Mouse (Mus musculus): ENCODE results near the gene Atg9a. TPM values are rescaled to one million over a fixed set of nuclear protein-coding genes. Genes with fewer than 3 reads are reported as not detected.

The Atg9a gene
- polyA plus RNA-seq, 1 experiment, result 129 TPM

- H3K4me1 ChIP-seq (ENCODE audit: control insufficient read depth, insufficient read depth, low read length), result no peaks in the 10 kb centered on the region
- no peak overlapping the region for H3K27ac ChIP-seq (ENCODE audit: insufficient read depth, low read length)
- TF ChIP-seq POLR2A (IDR thresholded peaks at IDR 0.05; ENCODE audit: extremely low read depth, insufficient read depth, low read length), result no peak
- TF ChIP-seq CTCF (IDR thresholded peaks at IDR 0.05; ENCODE audit: extremely low read depth, insufficient read depth, low read length), result no peak
- H3K4me3 ChIP-seq (ENCODE audit: insufficient read depth, low read length), result no peak overlapping the region
Observed at GRCm38 (mm10) chr1:75136293-75136692, 55.7 kb downstream of the Atg9a start.

- Histone ChIP-seq H3K4me1 (ENCODE audit: control insufficient read depth, insufficient read depth, low read length) (no peaks in the 10 kb centered on the region), H3K27ac (ENCODE audit: insufficient read depth, low read length) (no peak within 1 kb of the TSS), H3K4me3 (ENCODE audit: insufficient read depth, low read length) (no peak within 1 kb of the TSS)
- TF ChIP-seq CTCF (IDR thresholded peaks at IDR 0.05; ENCODE audit: extremely low read depth, insufficient read depth, low read length) (no peak), POLR2A (IDR thresholded peaks at IDR 0.05; ENCODE audit: extremely low read depth, insufficient read depth, low read length) (no peak)
Observed at GRCm38 (mm10) chr1:75133421-75134207, 58.4 kb downstream of the Atg9a start, which contains the start of gene Slc23a3. Gene Slc23a3, minus strand, starts transcription at chr1:75133890.

Other genes starting within 250 kb of the Atg9a start
- 0.34 and 0.46 TPM in 2 replicates for gene Ihh, start 240.5 kb downstream of the Atg9a start, polyA plus RNA-seq (2012; rRNA removed)
- 2.0 and 2.2 TPM in 2 replicates for gene Nhej1, start 67.0 kb downstream of the Atg9a start, polyA plus RNA-seq (2012; rRNA removed)
- 1.7 and 1.9 TPM in 2 replicates for gene Slc23a3, start 58.3 kb downstream of the Atg9a start, polyA plus RNA-seq (2012; rRNA removed)
- 36.9 TPM in 2 replicates for gene Cnppd1, start 49.5 kb downstream of the Atg9a start, polyA plus RNA-seq (2012; rRNA removed)
- 227 and 233 TPM in 2 replicates for gene Retreg2, start 49.4 kb downstream of the Atg9a start, polyA plus RNA-seq (2012; rRNA removed)
- 64.3 and 64.9 TPM in 2 replicates for gene Zfand2b, start 23.6 kb downstream of the Atg9a start, polyA plus RNA-seq (2012; rRNA removed)
- 23.8 and 25.7 TPM in 2 replicates for gene Abcb6, start 11.8 kb downstream of the Atg9a start, polyA plus RNA-seq (2012; rRNA removed)
- 47.4 and 54.1 TPM in 2 replicates for gene Ankzf1, start within 50 bp of the Atg9a start, polyA plus RNA-seq (2012; rRNA removed)
- gene Glb1l, start 18.6 kb upstream of the Atg9a start, polyA plus RNA-seq (2012; rRNA removed), result 20.4 and 21.2 TPM in 2 replicates
- gene Stk16, start 18.6 kb upstream of the Atg9a start, polyA plus RNA-seq (2012; rRNA removed), result 159 and 172 TPM in 2 replicates
- gene Tuba4a, start 27.7 kb upstream of the Atg9a start, polyA plus RNA-seq (2012; rRNA removed), result 345 and 362 TPM in 2 replicates
- not detected in 2 replicates for gene A630095N17Rik, start 39.9 kb upstream of the Atg9a start, polyA plus RNA-seq (2012; rRNA removed)
- 104 and 115 TPM in 2 replicates for gene Dnajb2, start 44.2 kb upstream of the Atg9a start, polyA plus RNA-seq (2012; rRNA removed)
- gene Ptprn, start 72.3 kb upstream of the Atg9a start, polyA plus RNA-seq (2012; rRNA removed), result 405 TPM in 2 replicates
- 138 and 162 TPM in 2 replicates for gene Resp18, start 86.2 kb upstream of the Atg9a start, polyA plus RNA-seq (2012; rRNA removed)
- gene Dnpep, start 125.8 kb upstream of the Atg9a start, polyA plus RNA-seq (2012; rRNA removed), result 73.6 and 74.4 TPM in 2 replicates
- 3.0 and 3.2 TPM in 2 replicates for gene Des, start 168.1 kb upstream of the Atg9a start, polyA plus RNA-seq (2012; rRNA removed)
- 164 and 170 TPM in 2 replicates for gene Speg, start 183.1 kb upstream of the Atg9a start, polyA plus RNA-seq (2012; rRNA removed)
- 103 and 104 TPM in 2 replicates for gene Gmppa, start 243.7 kb upstream of the Atg9a start, polyA plus RNA-seq (2012; rRNA removed)

All from cortical plate, adult 2 months (tissue).